In the genomic region with DNA sequence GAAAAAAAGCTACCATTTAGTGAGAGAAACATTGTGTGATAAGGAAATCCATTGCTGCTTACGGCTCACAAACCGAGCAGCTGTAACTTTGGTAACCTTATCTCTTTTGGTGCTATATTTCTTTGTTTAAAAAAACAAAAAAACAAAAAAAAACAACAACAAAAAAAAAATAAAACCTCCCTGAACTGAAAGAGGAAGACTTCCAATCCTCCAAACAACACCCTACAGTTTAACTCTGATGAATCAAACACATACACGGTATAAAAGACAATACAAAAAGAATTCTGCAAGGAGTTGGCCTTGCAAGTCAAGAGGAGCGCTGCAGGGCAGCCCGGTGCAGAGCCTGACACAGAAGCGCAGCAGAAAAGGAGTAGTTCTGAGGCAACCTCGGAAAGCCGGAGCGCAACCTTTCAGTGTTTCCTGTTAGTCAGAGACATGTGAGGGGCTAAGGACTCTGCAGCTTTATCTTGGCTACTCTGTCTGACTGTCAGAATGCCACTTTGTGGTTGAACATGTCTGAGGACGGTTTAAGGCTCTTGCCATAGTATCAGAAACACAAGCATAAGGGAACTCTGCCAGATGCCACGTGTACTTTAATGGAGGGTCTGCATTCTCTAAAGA, we compare ENCODE assay signal across 17 mouse cellular contexts. TPM values are rescaled to one million over a fixed set of nuclear protein-coding genes. Genes with fewer than 3 reads are reported as not detected.
DNase-seq lines count a peak whose midpoint lies in the region; ATAC-seq lines count a peak whose summit lies in the region.
"Had no signal": no experiment of that assay in that cellular context is flagged by ENCODE, and none has a peak within 500 bp of the region (broad histone marks: within the 10 kb centered on the region; RNA-seq: fewer than 3 reads in every experiment).

No protein-coding gene starts in this region.

- H3K36me3 ChIP-seq in midbrain, embryonic 15.5 days (replicated peaks), result no peaks in the 10 kb centered on the region
- H3K36me3 ChIP-seq in midbrain, embryonic 10.5 days, result no peaks in the 10 kb centered on the region
- H3K36me3 ChIP-seq in macrophage (ENCODE audit: inconsistent target), result no peaks in the 10 kb centered on the region
- H3K36me3 ChIP-seq: forebrain, embryonic 12.5 days; hindbrain, embryonic 12.5 days; limb, embryonic 10.5 days had no signal

- H3K27ac ChIP-seq in midbrain, embryonic 15.5 days, result 0 out of 2 replicates have a peak overlapping the region, but pooled peaks have one; percentile 29
- H3K27ac ChIP-seq in midbrain, embryonic 10.5 days (replicated peaks), result no peak overlapping the region
- peak overlapping the region; percentile 92 for H3K27ac ChIP-seq in macrophage
- H3K27ac ChIP-seq: forebrain, embryonic 12.5 days; hindbrain, embryonic 12.5 days; limb, embryonic 10.5 days had no signal

- peaks cover 75% of the 10 kb centered on the region for H3K79me2 ChIP-seq in macrophage (ENCODE audit: inconsistent target)

- no peak overlapping the region for H3K4me2 ChIP-seq in midbrain, embryonic 15.5 days
- H3K4me2 ChIP-seq: forebrain, embryonic 12.5 days; heart, embryonic 11.5 days; hindbrain, embryonic 12.5 days had no signal

- H3K9me3 ChIP-seq in midbrain, embryonic 15.5 days, result no peaks in the 10 kb centered on the region
- no peaks in the 10 kb centered on the region for H3K9me3 ChIP-seq in midbrain, embryonic 10.5 days (replicated peaks)
- H3K9me3 ChIP-seq: forebrain, embryonic 12.5 days; hindbrain, embryonic 12.5 days; limb, embryonic 10.5 days had no signal

- H3K9ac ChIP-seq in midbrain, embryonic 15.5 days, result no peak overlapping the region
- H3K9ac ChIP-seq: forebrain, embryonic 12.5 days; hindbrain, embryonic 12.5 days had no signal

- no peak for ATAC-seq in midbrain, embryonic 15.5 days (replicated peaks)

- peak; percentile 26 for DNase-seq in adrenal gland, postnatal 10 days
- DNase-seq in adrenal gland, postnatal 4 days (ENCODE audit: low spot score in 2 of 2), result no peak
- no peak for DNase-seq in midbrain, embryonic 10.5 days (ENCODE audit: low spot score)
- DNase-seq in thymus, postnatal 36 days, result peak; percentile 23 to 33
- DNase-seq in kidney, postnatal 14 days, result no peak
- no peak for DNase-seq in spleen, postnatal 10 days (ENCODE audit: low spot score in 2 of 2)
- DNase-seq: cerebellum, adult 11-12 months; gastrocnemius, postnatal 25 days; kidney, adult 11 months; kidney, postnatal 4 days; right cerebral cortex, postnatal 4 days had no signal

- no peaks in the 10 kb centered on the region for H3K27me3 ChIP-seq in midbrain, embryonic 15.5 days (replicated peaks)
- H3K27me3 ChIP-seq in midbrain, embryonic 10.5 days (ENCODE audit: low read depth, poor library complexity, severe bottlenecking), result no peaks in the 10 kb centered on the region
- H3K27me3 ChIP-seq: forebrain, embryonic 12.5 days; hindbrain, embryonic 12.5 days had no signal

- 63% methylated on average over 11 of the region's 11 CpGs for WGBS in midbrain, embryonic 15.5 days
- 83% methylated on average over 11 of the region's 11 CpGs for WGBS in midbrain, embryonic 10.5 days
- 44% methylated on average over 11 of the region's 11 CpGs for WGBS in macrophage (ENCODE audit: missing documents)

- no peak overlapping the region for H3K4me3 ChIP-seq in midbrain, embryonic 15.5 days
- H3K4me3 ChIP-seq in midbrain, embryonic 10.5 days, result no peak overlapping the region
- no peak overlapping the region for H3K4me3 ChIP-seq in macrophage (ENCODE audit: inconsistent target)
- H3K4me3 ChIP-seq: forebrain, embryonic 12.5 days; hindbrain, embryonic 12.5 days; limb, embryonic 10.5 days had no signal

- H3K4me1 ChIP-seq in midbrain, embryonic 15.5 days, result peaks cover 11% of the 10 kb centered on the region
- peaks cover 30% of the 10 kb centered on the region for H3K4me1 ChIP-seq in midbrain, embryonic 10.5 days

RNA-seq across cellular contexts. Expression of gene Mrtfa, which starts 48.5 kb away (rescaled TPM):
- 10 to 100 TPM; 23.7 to 26.2 TPM for total RNA-seq in adrenal gland, postnatal 10 days (2021)
- total RNA-seq in adrenal gland, postnatal 4 days (2021), result 10 to 100 TPM; 33.0 to 39.1 TPM
- polyA plus RNA-seq in midbrain, embryonic 15.5 days (2015; fragmentation: Nextera tagmentation; extraction: Ambion mirVana), result 29.6 and 34.4 TPM in 2 replicates
- 20.5 and 23.0 TPM in 2 replicates for polyA plus RNA-seq in midbrain, embryonic 10.5 days (2016; fragmentation: Nextera tagmentation; extraction: Ambion mirVana)
- total RNA-seq in macrophage (2018; cell fraction: chromatin; rRNA removed), result 100 to 1,000 TPM; 109 to 706 (median 261) TPM
- total RNA-seq in macrophage (2018; cell fraction: cytosol; rRNA removed), result 10 to 100 TPM; 42.3 to 93.8 (median 61.3) TPM
- total RNA-seq in macrophage (2018; cell fraction: nucleus; rRNA removed), result 100 to 1,000 TPM in 23 of 26 experiments, 10 to 100 TPM in 3; 69.7 to 321 (median 147) TPM
- 27.7 to 61.9 TPM (median 51.4 TPM) in 3 replicates for polyA plus RNA-seq in macrophage (2018)

Comparison
In these comparisons a context has a peak if more than half of its experiments do, and no peak if none do; other contexts are left out.
1. DNase-seq: peak in adrenal gland, postnatal 10 days (single experiment) and thymus, postnatal 36 days (2 of 2); none in adrenal gland, postnatal 4 days (0 of 2), midbrain, embryonic 10.5 days (single experiment), kidney, postnatal 14 days (single experiment) and spleen, postnatal 10 days (0 of 2).